Mouse (Mus musculus) kidney, embryonic 14.5 days (tissue): ENCODE measurements around the gene Akap12. TPM values are rescaled to one million over a fixed set of nuclear protein-coding genes. Genes with fewer than 3 reads are reported as not detected.

Experiments used
- ATAC-seq: fragments of 200-750 bp; cut with Nextera tagmentation; 2 replicates; pipeline ENCODE4 v1.8.0; 2017; ENCODE audit warnings: moderate number of reproducible peaks, mild to moderate bottlenecking, moderate TSS enrichment, moderate library complexity; ENCODE audit not compliant: low FRiP score, low TSS enrichment
- H3K27ac ChIP-seq: fragments of 300-500 bp; sonication (generic); 2 replicates; pipeline ENCODE4 v1.5.1; 2014; ENCODE audit warnings: low read depth, mild to moderate bottlenecking, low read length, moderate library complexity, mixed read lengths
- H3K27me3 ChIP-seq: fragments of 300-500 bp; sonication (generic); 2 replicates; pipeline ENCODE4 v1.6.1; 2014; ENCODE audit warnings: mild to moderate bottlenecking, low read length; ENCODE audit not compliant: control insufficient read depth, insufficient read depth
- H3K36me3 ChIP-seq: fragments of 300-500 bp; sonication (generic); 2 replicates; pipeline ENCODE4 v1.6.1; 2014; ENCODE audit warnings: low read length, mixed read lengths; ENCODE audit not compliant: control insufficient read depth, insufficient read depth
- H3K4me1 ChIP-seq: fragments of 300-500 bp; sonication (generic); 2 replicates; pipeline ENCODE4 v1.6.1; 2014; ENCODE audit warnings: low read length, mixed read lengths; ENCODE audit not compliant: control insufficient read depth, insufficient read depth
- H3K4me2 ChIP-seq: fragments of 300-500 bp; sonication (generic); replicated peaks from 2 replicates; pipeline ENCODE4 v1.6.1; 2014; ENCODE audit warnings: low read depth, mild to moderate bottlenecking, low read length
- H3K4me3 ChIP-seq: fragments of 300-500 bp; sonication (generic); 2 replicates; pipeline ENCODE4 v1.5.1; 2014; ENCODE audit warnings: mild to moderate bottlenecking, low read length
- H3K9ac ChIP-seq: fragments of 300-500 bp; sonication (generic); 2 replicates; pipeline ENCODE4 v1.6.1; 2014; ENCODE audit warnings: low read depth, mild to moderate bottlenecking, low read length, moderate library complexity
- H3K9me3 ChIP-seq: fragments of 300-500 bp; sonication (generic); 2 replicates; pipeline ENCODE4 v1.6.1; 2016; ENCODE audit warnings: low read length; ENCODE audit not compliant: control insufficient read depth
- WGBS: fragments of 180-500 bp; shearing (Covaris S2); extraction: QIAGEN DNeasy Blood & Tissue Kit; methylation state at CpG from one replicate; pipeline ENCODE4 v1.1.7; 2014; 5-methylcytosine and 5-hydroxymethylcytosine counted together
- polyA plus RNA-seq: library from polyadenylated mRNA; unstranded; fragments of >200 nt; fragmentation: Nextera tagmentation; extraction: Ambion mirVana; gene quantifications from 2 replicates; pipeline ENCODE4 v1.2.1, GENCODE M21; 2014

The Akap12 gene
- polyA plus RNA-seq, 1 experiment from 2014 or later: 70.7 TPM

DNA sequence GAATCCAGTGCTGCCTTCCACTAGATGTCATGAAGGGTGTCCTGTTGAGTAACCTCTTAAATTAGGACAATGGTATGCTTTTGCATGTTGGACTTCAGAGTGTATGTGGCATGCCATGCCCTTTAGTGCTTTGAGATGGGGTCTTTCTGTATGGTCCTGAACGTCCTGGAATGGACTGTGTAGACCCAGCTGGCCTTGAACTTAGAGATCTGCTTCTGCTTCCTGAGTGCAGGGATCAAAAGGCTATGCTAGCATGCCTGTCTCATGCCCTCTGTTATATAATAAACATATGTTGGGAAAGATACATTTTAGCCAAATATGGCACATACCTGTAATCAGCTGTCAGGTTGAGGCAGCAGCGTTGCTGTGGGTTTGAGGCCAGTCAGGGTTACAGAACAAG is 124.4 kb downstream of the Akap12 start:
- Histone ChIP-seq H3K4me3 (no peak overlapping the region), H3K9me3 (no peaks in the 10 kb centered on the region), H3K27me3 (no peaks in the 10 kb centered on the region), H3K4me2 (no peak overlapping the region; the same call in 1 of the 2 replicates), H3K27ac (no peak overlapping the region), H3K36me3 (peaks cover 23% of the 10 kb centered on the region), H3K9ac (no peak overlapping the region), H3K4me1 (peaks cover 33% of the 10 kb centered on the region)
- WGBS: 56% methylated on average over 2 of the region's 2 CpGs
- no peak for ATAC-seq

DNA sequence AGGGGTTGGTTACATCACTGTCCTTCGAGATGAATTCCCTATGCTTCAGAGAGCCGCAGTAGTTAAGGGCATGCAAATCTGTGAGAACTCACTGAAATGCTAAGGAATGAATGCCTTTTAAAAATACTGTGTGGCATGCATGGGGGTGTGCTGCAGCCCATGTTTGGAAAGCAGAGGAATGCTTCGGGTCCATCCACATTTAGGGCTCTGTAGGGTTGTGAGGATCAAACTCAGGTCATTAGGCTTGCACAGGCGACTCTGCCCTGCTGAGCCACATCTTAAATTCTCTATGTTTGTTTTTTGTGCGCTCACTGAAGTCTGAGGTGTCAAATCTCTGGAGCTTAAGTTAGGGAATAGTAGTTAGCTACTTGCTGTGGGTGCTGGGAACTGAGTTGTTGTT is 124.9 kb downstream of the Akap12 start:
- Histone ChIP-seq H3K9ac (no peak overlapping the region), H3K9me3 (no peaks in the 10 kb centered on the region), H3K4me2 (no peak overlapping the region; the same call in 1 of the 2 replicates), H3K27ac (no peak overlapping the region), H3K4me3 (no peak overlapping the region; the same call in 1 of the 2 replicates), H3K4me1 (peaks cover 31% of the 10 kb centered on the region), H3K36me3 (peaks cover 23% of the 10 kb centered on the region), H3K27me3 (no peaks in the 10 kb centered on the region)
- ATAC-seq: no peak
- 40% methylated on average over 5 of the region's 5 CpGs for WGBS

DNA sequence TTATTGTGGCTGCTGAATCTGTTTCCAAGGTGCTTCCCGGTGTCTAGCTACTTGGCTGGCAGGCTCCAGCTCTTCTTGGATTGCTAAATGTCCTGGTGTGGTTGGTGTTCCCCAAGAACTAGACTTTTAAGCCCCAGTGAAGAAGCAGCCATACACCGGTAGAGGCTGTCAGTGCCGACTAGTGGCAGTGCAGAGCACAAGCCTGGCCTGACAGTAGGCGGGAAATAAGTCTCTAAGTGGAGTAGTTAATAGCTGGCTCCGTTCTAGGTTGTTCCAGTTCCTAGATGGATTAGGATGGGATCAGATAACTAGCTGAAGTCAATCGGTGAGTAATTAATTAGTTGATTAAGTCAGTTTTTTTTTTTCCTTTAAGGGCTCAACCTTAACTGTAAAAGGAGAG is 125.7 kb downstream of the Akap12 start:
- no peak for ATAC-seq
- Histone ChIP-seq H3K9me3 (no peaks in the 10 kb centered on the region), H3K27ac (no peak overlapping the region), H3K4me3 (no peak overlapping the region), H3K4me2 (no peak overlapping the region), H3K36me3 (peaks cover 26% of the 10 kb centered on the region), H3K9ac (no peak overlapping the region), H3K27me3 (no peaks in the 10 kb centered on the region), H3K4me1 (peaks cover 31% of the 10 kb centered on the region)
- 57% methylated on average over 6 of the region's 6 CpGs for WGBS

DNA sequence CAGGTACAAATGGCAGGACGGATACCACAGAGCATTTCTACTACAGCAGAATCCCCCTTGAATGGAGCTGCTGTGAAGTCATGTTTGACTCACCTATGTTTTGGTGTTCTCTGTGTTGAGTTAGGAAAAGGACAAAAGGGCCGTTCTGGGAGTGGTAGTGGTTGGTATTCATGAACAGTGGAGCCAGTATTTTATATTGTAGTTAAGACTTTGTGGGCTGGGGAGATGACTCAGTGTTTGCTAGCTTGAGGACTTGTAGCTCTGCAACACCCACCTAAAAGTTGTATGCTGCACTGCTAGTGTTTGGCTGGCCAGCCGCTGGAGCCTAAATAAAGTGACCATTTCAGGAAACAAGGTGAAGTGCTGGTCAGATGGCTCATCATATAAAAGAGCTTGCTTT is 129.1 kb downstream of the Akap12 start:
- H3K27ac ChIP-seq: no peak overlapping the region
- no peak overlapping the region for H3K4me2 ChIP-seq
- 93% methylated on average over 3 of the region's 3 CpGs for WGBS
- H3K9ac ChIP-seq: no peak overlapping the region
- ATAC-seq: no peak
- no peaks in the 10 kb centered on the region for H3K9me3 ChIP-seq
- no peaks in the 10 kb centered on the region for H3K27me3 ChIP-seq
- peaks cover 44% of the 10 kb centered on the region for H3K36me3 ChIP-seq
- peaks cover 18% of the 10 kb centered on the region for H3K4me1 ChIP-seq
- H3K4me3 ChIP-seq: no peak overlapping the region

DNA sequence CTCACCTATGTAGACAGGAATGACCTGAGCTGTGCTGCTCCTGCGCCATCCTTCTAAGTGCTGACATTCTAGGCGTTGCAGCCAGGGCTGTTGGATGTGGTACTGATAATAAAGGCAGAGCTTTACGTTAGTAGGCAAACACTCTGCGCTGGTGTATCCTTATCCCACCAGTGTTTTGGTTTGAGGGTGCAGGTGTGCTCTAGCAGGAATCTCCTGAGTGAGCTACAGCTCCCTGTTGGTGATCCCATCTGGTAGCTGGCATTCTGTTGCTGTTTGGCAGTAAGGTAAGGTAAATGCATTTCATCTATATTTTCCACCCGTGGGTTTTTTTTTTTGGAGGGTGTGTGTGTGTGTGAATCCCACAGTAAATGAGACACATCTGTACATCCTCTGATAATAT is 131.9 kb downstream of the Akap12 start:
- H3K36me3 ChIP-seq: peaks cover 51% of the 10 kb centered on the region
- ATAC-seq: no peak
- 0 out of 2 replicates have a peak, but pooled peaks cover 3% of the 10 kb centered on the region for H3K4me1 ChIP-seq
- 87% methylated on average over 5 of the region's 5 CpGs for WGBS
- H3K9ac ChIP-seq: no peak overlapping the region
- no peak overlapping the region for H3K4me2 ChIP-seq
- H3K4me3 ChIP-seq: no peak overlapping the region
- no peaks in the 10 kb centered on the region for H3K27me3 ChIP-seq
- H3K27ac ChIP-seq: no peak overlapping the region
- no peaks in the 10 kb centered on the region for H3K9me3 ChIP-seq

DNA sequence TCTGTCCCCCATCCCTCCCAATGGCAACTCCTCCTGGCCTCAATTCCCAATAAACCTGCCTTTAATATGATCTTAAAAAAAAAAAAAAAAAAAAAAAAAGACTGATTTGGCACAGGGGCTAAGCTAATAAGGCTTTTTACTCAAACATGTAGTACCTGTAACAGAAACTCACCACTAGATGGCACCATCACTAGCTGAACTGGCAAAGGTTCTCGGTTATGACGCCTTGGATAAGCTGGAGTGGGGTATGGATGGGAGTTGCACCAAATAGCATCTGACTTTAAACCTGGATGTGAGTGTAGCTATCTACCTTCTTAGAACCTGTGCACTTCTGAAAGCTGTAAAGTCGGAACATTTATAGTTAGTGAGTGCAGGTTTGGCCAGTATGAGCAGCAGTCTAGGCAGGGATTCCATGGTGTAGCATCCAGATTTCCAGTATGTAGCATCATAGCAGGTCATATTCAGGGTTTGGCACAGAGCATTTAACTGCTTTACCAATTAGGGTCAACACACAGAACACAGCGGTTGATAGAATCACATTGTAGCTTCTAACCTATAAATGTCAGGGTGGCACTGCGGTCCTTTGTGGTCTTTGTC is 138.8 kb downstream of the Akap12 start:
- no peaks in the 10 kb centered on the region for H3K9me3 ChIP-seq
- 63% methylated on average over 5 of the region's 5 CpGs for WGBS
- no peak overlapping the region for H3K9ac ChIP-seq
- no peak overlapping the region for H3K27ac ChIP-seq
- H3K4me1 ChIP-seq: no peaks in the 10 kb centered on the region
- H3K4me3 ChIP-seq: no peak overlapping the region
- 0 out of 2 replicates have a peak, but pooled peaks have one; percentile 41 for ATAC-seq
- peaks cover 60% of the 10 kb centered on the region for H3K36me3 ChIP-seq
- no peak overlapping the region for H3K4me2 ChIP-seq
- H3K27me3 ChIP-seq: no peaks in the 10 kb centered on the region

DNA sequence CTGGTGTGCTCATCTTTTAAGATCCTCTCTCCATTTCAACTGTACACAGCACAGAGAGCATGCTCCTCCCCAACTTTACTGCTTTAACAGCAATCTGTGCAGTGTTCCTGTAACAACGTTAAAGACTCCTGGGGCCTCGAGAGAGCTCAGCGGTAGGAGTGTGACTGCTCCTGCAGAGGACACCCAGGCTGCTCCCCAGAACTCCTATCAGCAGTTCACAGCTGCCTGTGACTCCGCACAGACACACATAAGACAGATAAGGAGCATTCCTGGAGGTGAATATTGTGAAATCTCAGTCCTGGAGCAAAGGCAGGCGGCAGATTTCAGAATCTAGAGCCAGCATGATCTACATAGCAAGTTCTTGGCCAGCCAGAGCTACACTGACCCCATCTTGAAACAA is 139.3 kb downstream of the Akap12 start:
- Histone ChIP-seq H3K4me2 (no peak overlapping the region), H3K9me3 (no peaks in the 10 kb centered on the region), H3K27me3 (no peaks in the 10 kb centered on the region), H3K27ac (no peak overlapping the region), H3K36me3 (peaks cover 62% of the 10 kb centered on the region), H3K9ac (no peak overlapping the region), H3K4me1 (no peaks in the 10 kb centered on the region), H3K4me3 (no peak overlapping the region)
- 82% methylated on average over 5 of the region's 5 CpGs for WGBS
- ATAC-seq: no peak

DNA sequence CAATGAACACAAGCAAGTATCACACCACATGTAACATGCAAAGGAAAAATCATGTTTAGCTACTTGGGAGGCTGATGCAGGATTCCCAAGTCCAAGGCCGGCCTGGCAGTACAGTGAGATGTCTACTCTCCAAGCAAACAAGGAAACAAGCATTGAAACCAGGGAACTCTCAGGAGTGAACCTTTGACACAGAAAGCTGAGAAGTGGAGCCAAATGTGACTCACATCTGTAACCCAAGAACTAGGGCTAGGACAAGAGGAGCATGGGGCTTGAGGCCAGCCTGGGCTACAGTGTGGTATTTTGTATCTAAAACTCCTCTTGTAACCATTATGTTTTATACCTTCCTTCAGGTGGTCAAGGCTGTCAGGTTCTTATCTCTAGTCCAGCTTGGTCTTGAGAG is 141.0 kb downstream of the Akap12 start:
- no peak overlapping the region for H3K4me3 ChIP-seq
- no peak overlapping the region for H3K4me2 ChIP-seq
- no peaks in the 10 kb centered on the region for H3K4me1 ChIP-seq
- H3K27ac ChIP-seq: no peak overlapping the region
- no peaks in the 10 kb centered on the region for H3K9me3 ChIP-seq
- H3K36me3 ChIP-seq: peaks cover 69% of the 10 kb centered on the region
- H3K9ac ChIP-seq: no peak overlapping the region
- ATAC-seq: no peak
- H3K27me3 ChIP-seq: no peaks in the 10 kb centered on the region
- WGBS: 93% methylated on average over 1 of the region's 1 CpGs
